In genomic region chr5:99504349-99504830, GRCm38 (mm10) we compare ENCODE assay signal across 8 mouse cellular contexts.
DNase-seq lines count a peak whose midpoint lies in the region; ATAC-seq and TF ChIP-seq lines count a peak whose summit lies in the region.

No protein-coding gene starts in this region.

- H3K4me3 ChIP-seq in heart, postnatal 0 days (ENCODE audit: low read depth, low read length): no peak overlapping the region
- no peak overlapping the region for H3K4me3 ChIP-seq in heart, embryonic 11.5 days (ENCODE audit: low read depth, low read length)
- H3K4me3 ChIP-seq in forebrain, embryonic 12.5 days (replicated peaks): no peak overlapping the region

- H3K9me3 ChIP-seq in heart, postnatal 0 days (replicated peaks; ENCODE audit: control insufficient read depth, low read length): no peaks in the 10 kb centered on the region
- H3K9me3 ChIP-seq in heart, embryonic 11.5 days (replicated peaks; ENCODE audit: control insufficient read depth, low read length): no peaks in the 10 kb centered on the region
- H3K9me3 ChIP-seq in forebrain, embryonic 12.5 days: no peaks in the 10 kb centered on the region

- ATAC-seq in heart, postnatal 0 days (ENCODE audit: insufficient read depth, low read depth): no peak
- no peak for ATAC-seq in heart, embryonic 11.5 days (replicated peaks; ENCODE audit: insufficient number of reproducible peaks, low FRiP score, low TSS enrichment)
- ATAC-seq in forebrain, embryonic 12.5 days (ENCODE audit: low FRiP score): peak; percentile 78

- H3K27ac ChIP-seq in heart, postnatal 0 days (ENCODE audit: low read depth): no peak overlapping the region
- no peak overlapping the region for H3K27ac ChIP-seq in heart, embryonic 11.5 days (ENCODE audit: low read depth, low read length)
- peak overlapping the region; percentile 63 for H3K27ac ChIP-seq in forebrain, embryonic 12.5 days

- no peaks in the 10 kb centered on the region for H3K36me3 ChIP-seq in heart, postnatal 0 days (replicated peaks; ENCODE audit: control insufficient read depth, insufficient read depth, low read length)
- H3K36me3 ChIP-seq in heart, embryonic 11.5 days (ENCODE audit: control insufficient read depth, insufficient read depth, low read length): no peaks in the 10 kb centered on the region
- no peaks in the 10 kb centered on the region for H3K36me3 ChIP-seq in forebrain, embryonic 12.5 days (replicated peaks)

- no peaks in the 10 kb centered on the region for H3K4me1 ChIP-seq in heart, postnatal 0 days (ENCODE audit: control insufficient read depth, insufficient read depth)
- H3K4me1 ChIP-seq in heart, embryonic 11.5 days (ENCODE audit: control insufficient read depth, insufficient read depth, low read length): 0 out of 2 replicates have a peak, but pooled peaks cover 4% of the 10 kb centered on the region
- peaks cover 11% of the 10 kb centered on the region for H3K4me1 ChIP-seq in forebrain, embryonic 12.5 days

- DNase-seq in heart, postnatal 0 days (ENCODE audit: low spot score): no peak
- DNase-seq in adrenal gland, postnatal 25 days: peak; percentile 13
- peak; percentile 25 for DNase-seq in left cerebral cortex, adult 11 months (ENCODE audit: low spot score)
- DNase-seq in right cerebral cortex, postnatal 10 days (ENCODE audit: low spot score in 2 of 2): peak; percentile 77 to 80
- DNase-seq in MN1 (ENCODE audit: low spot score): no peak
- DNase-seq in heart, adult 9 months (ENCODE audit: low spot score in 2 of 2): no peak

- TF ChIP-seq CTCF in heart, postnatal 0 days (IDR thresholded peaks at IDR 0.05; ENCODE audit: low read depth): 0 out of 2 replicates have a peak, but pooled peaks have one; percentile 2

- no peaks in the 10 kb centered on the region for H3K27me3 ChIP-seq in heart, postnatal 0 days (ENCODE audit: control insufficient read depth, insufficient read depth, low read length)
- H3K27me3 ChIP-seq in heart, embryonic 11.5 days (ENCODE audit: control insufficient read depth, insufficient read depth, low read length): no peaks in the 10 kb centered on the region
- H3K27me3 ChIP-seq in forebrain, embryonic 12.5 days: 0 out of 2 replicates have a peak, but pooled peaks cover 5% of the 10 kb centered on the region

- H3K9ac ChIP-seq in heart, postnatal 0 days (replicated peaks; ENCODE audit: low read depth, low read length): no peak overlapping the region
- no peak overlapping the region for H3K9ac ChIP-seq in heart, embryonic 11.5 days (ENCODE audit: low read depth, low read length)
- no peak overlapping the region for H3K9ac ChIP-seq in forebrain, embryonic 12.5 days

- 72% methylated on average over 9 of the region's 9 CpGs for WGBS in heart, postnatal 0 days
- WGBS in heart, embryonic 11.5 days (ENCODE audit: insufficient replicate concordance): 77% methylated on average over 9 of the region's 9 CpGs
- WGBS in forebrain, embryonic 12.5 days: 41% methylated on average over 9 of the region's 9 CpGs

- no peak overlapping the region for H3K4me2 ChIP-seq in heart, postnatal 0 days (ENCODE audit: low read depth, low read length)
- no peak overlapping the region for H3K4me2 ChIP-seq in heart, embryonic 11.5 days
- no peak overlapping the region for H3K4me2 ChIP-seq in forebrain, embryonic 12.5 days

- TF ChIP-seq EP300 in heart, postnatal 0 days (IDR thresholded peaks at IDR 0.05; ENCODE audit: low read depth): no peak

Comparison
In these comparisons a context has a peak if more than half of its experiments do, and no peak if none do; other contexts are left out.
1. DNase-seq: peak in adrenal gland, postnatal 25 days (single experiment), left cerebral cortex, adult 11 months (single experiment) and right cerebral cortex, postnatal 10 days (2 of 2); none in heart, postnatal 0 days (single experiment), MN1 (single experiment) and heart, adult 9 months (0 of 2).